Mouse (Mus musculus) limb, embryonic 15.5 days (tissue): ENCODE data around the gene Higd1a. TPM values are rescaled to one million over a fixed set of nuclear protein-coding genes. Genes with fewer than 3 reads are reported as not detected.

Experiments
- ATAC-seq: fragments of 200-750 bp; cut with Nextera tagmentation; 2 replicates; pipeline ENCODE4 v1.8.0; 2017; ENCODE audit warnings: low read depth, moderate TSS enrichment; ENCODE audit not compliant: insufficient number of reproducible peaks, low FRiP score, low TSS enrichment
- H3K27ac ChIP-seq: fragments of 300-500 bp; sonication (generic); 2 replicates; pipeline ENCODE4 v1.5.1; 2015; ENCODE audit warnings: moderate library complexity, mild to moderate bottlenecking, inconsistent platforms
- H3K27me3 ChIP-seq: fragments of 300-500 bp; sonication (generic); 2 replicates; pipeline ENCODE4 v1.6.1; 2015; ENCODE audit warnings: inconsistent platforms
- H3K36me3 ChIP-seq: fragments of 300-500 bp; sonication (generic); 2 replicates; pipeline ENCODE4 v1.6.1; 2015; ENCODE audit warnings: inconsistent platforms
- H3K4me1 ChIP-seq: fragments of 300-500 bp; sonication (generic); 2 replicates; pipeline ENCODE4 v1.6.1; 2015; ENCODE audit warnings: inconsistent platforms
- H3K4me2 ChIP-seq: fragments of 300-500 bp; sonication (generic); 2 replicates; pipeline ENCODE4 v1.6.1; 2015; ENCODE audit warnings: mild to moderate bottlenecking, inconsistent platforms
- H3K4me3 ChIP-seq: fragments of 300-500 bp; sonication (generic); 2 replicates; pipeline ENCODE4 v1.5.1; 2015; ENCODE audit warnings: mild to moderate bottlenecking, inconsistent platforms
- H3K9ac ChIP-seq: fragments of 300-500 bp; sonication (generic); 2 replicates; pipeline ENCODE4 v1.6.1; 2015; ENCODE audit warnings: inconsistent platforms
- H3K9me3 ChIP-seq: fragments of 300-500 bp; sonication (generic); 2 replicates; pipeline ENCODE4 v1.6.1; 2016; ENCODE audit warnings: inconsistent platforms
- WGBS: fragments of 180-500 bp; shearing (Covaris S2); methylation state at CpG from one replicate; pipeline ENCODE4 v1.1.7; 2015; 5-methylcytosine and 5-hydroxymethylcytosine counted together
- polyA plus RNA-seq: library from polyadenylated mRNA; unstranded; fragments of >200 nt; fragmentation: Nextera tagmentation; extraction: Ambion mirVana; gene quantifications from 2 replicates; pipeline ENCODE4 v1.2.1, GENCODE M21; 2015

Gene Higd1a
- polyA plus RNA-seq, 1 experiment from 2014 or later, result 347 TPM

GRCm38 (mm10) chr9:121872062-121872683, 14.0 kb upstream of the Higd1a start:
- ATAC-seq, result no peak
- Histone ChIP-seq H3K4me1 (no peaks in the 10 kb centered on the region), H3K9ac (no peak overlapping the region), H3K27ac (no peak overlapping the region), H3K27me3 (no peaks in the 10 kb centered on the region), H3K4me2 (no peak overlapping the region), H3K9me3 (no peaks in the 10 kb centered on the region), H3K4me3 (no peak overlapping the region), H3K36me3 (no peaks in the 10 kb centered on the region)
- 78% methylated on average over 2 of the region's 2 CpGs for WGBS

DNA sequence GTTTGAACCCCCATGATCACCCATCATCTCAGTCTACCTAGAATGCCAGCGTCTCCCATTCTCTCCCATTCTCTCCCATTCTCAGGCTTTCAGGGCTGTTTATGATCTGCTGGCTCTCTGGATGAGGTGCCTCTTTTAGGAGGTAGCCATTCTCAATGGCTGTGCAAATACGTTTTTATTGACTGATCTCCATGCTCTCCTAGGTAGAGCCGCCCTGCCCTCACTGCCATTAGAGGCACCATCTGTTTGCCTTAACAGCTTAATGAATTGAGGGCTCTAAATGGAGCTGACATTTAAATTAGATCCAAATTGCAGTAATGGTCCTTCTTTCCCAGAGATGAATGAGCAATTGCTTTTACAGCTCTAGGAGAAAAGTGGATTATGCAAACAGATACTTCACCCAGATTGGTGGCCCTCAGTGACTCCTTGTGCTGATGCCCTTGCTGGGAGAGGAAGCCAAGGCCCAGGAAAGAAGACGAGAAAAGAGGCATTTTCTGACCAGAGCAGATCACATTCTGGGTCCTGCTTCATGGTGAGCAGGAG, 11.9 kb upstream of the Higd1a start:
- no peak for ATAC-seq
- Histone ChIP-seq H3K9me3 (no peaks in the 10 kb centered on the region), H3K27me3 (no peaks in the 10 kb centered on the region), H3K4me1 (no peaks in the 10 kb centered on the region), H3K36me3 (no peaks in the 10 kb centered on the region), H3K9ac (no peak overlapping the region), H3K4me3 (no peak overlapping the region), H3K27ac (no peak overlapping the region), H3K4me2 (no peak overlapping the region)
- 26% methylated on average over 4 of the region's 4 CpGs for WGBS

DNA sequence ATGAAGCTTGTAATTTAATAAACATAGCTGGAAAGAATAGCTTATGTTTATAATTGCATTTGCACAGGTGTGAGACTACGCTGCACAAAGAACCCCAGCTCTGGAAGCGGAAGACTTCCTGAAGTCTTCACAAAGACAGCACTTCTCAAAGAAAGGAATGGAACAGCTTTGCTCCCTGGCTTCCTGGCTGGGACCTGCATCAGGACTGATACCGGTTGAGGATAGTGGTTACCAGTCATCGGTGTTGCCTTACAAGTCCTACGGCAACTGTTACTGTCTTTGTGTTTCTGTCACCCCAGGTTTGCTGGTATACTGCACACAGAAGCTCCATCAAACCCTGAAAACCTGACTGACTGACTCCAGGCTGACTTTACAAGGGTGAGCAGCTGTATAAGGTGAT, 11.3 kb upstream of the Higd1a start:
- ATAC-seq, result no peak
- no peaks in the 10 kb centered on the region for H3K27me3 ChIP-seq
- no peaks in the 10 kb centered on the region for H3K4me1 ChIP-seq
- no peak overlapping the region for H3K27ac ChIP-seq
- no peak overlapping the region for H3K9ac ChIP-seq
- WGBS, result 83% methylated on average over 5 of the region's 5 CpGs
- no peaks in the 10 kb centered on the region for H3K36me3 ChIP-seq
- H3K4me2 ChIP-seq, result no peak overlapping the region
- H3K4me3 ChIP-seq, result no peak overlapping the region
- H3K9me3 ChIP-seq, result no peaks in the 10 kb centered on the region

DNA sequence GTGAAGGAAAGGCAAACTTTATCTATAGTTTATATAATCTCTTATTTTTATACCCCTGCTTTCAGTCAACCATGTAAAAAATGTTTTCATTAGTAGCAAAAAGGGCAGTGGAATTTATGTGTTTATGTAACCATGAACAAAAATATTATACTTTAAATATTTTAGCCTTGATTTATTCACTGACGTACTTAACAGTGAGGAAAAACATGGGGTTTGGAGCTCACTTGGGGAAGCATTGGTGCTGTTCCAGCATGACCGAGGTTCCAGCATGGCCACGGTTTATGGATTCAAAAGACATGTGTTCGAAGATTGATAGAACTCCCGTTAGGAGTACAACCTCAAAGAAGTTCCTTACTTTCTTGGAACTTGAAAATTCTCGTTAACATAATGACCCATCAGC, 10.1 kb upstream of the Higd1a start:
- no peak overlapping the region for H3K27ac ChIP-seq

DNA sequence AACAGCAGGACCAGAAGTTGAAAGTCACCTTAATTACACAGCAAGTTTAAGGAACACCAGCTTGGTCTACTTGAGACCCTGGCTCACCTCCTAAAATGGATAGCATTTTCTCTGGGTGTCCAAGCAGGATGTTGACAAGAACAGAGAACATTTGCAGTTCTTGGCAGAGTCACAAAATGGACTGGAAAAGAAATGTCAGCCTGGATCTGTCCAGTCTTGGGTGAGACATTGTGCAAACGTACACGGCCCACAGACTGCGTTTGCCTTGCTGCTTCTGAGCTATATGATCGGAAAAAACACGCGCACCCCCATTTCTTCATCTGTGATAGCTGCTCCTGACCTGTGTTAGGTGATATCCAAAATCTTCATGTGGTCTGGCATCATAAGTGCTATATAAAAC, 9.5 kb upstream of the Higd1a start:
- H3K27me3 ChIP-seq, result no peaks in the 10 kb centered on the region
- no peak overlapping the region for H3K9ac ChIP-seq
- no peak overlapping the region for H3K4me3 ChIP-seq
- no peak overlapping the region for H3K27ac ChIP-seq
- no peaks in the 10 kb centered on the region for H3K36me3 ChIP-seq
- ATAC-seq, result no peak
- WGBS, result 80% methylated on average over 6 of the region's 6 CpGs
- no peak overlapping the region for H3K4me2 ChIP-seq
- no peaks in the 10 kb centered on the region for H3K9me3 ChIP-seq
- H3K4me1 ChIP-seq, result no peaks in the 10 kb centered on the region

More for the DNA sequence above, 10.1 kb upstream of the Higd1a start:
- Histone ChIP-seq H3K9ac (no peak overlapping the region), H3K4me2 (no peak overlapping the region), H3K4me3 (no peak overlapping the region), H3K9me3 (no peaks in the 10 kb centered on the region), H3K4me1 (no peaks in the 10 kb centered on the region), H3K36me3 (no peaks in the 10 kb centered on the region), H3K27me3 (no peaks in the 10 kb centered on the region)
- ATAC-seq, result no peak
- WGBS, result 66% methylated on average over 6 of the region's 6 CpGs

DNA sequence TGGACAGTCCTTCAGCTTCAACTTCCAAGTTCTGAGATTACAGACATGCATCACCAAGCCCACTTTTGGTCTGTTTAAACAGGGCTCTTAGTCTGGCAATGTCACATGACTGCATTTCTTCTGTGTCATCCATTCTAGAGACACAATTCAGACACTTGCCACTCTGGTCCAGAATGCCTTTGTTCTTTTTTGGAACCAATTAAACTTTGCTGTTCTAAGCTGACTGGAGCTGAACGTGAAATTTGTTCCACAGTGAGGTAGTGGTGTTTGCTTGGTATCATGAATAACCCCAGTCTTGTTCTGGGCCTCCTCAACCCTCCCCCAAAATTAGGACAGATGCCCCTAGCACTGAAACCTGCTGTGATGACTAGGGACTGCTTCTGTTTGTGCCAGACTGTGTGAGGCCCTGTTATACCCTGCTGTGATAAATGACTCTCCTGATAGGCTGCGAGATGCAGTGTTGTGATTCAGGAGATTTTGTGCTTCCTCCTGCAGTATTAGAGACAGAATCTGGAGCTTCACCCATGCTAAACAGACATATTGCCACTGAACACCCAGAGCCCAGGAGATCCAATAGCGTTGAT, 7.4 kb upstream of the Higd1a start:
- Histone ChIP-seq H3K4me1 (no peaks in the 10 kb centered on the region), H3K9me3 (no peaks in the 10 kb centered on the region)
- ATAC-seq, result no peak

GRCm38 (mm10) chr9:121864837-121865236, 6.7 kb upstream of the Higd1a start:
- Histone ChIP-seq H3K4me1 (no peaks in the 10 kb centered on the region), H3K4me2 (no peak overlapping the region), H3K27me3 (no peaks in the 10 kb centered on the region), H3K4me3 (no peak overlapping the region), H3K27ac (no peak overlapping the region), H3K9me3 (no peaks in the 10 kb centered on the region), H3K9ac (no peak overlapping the region), H3K36me3 (no peaks in the 10 kb centered on the region)
- no peak for ATAC-seq
- 54% methylated on average over 4 of the region's 4 CpGs for WGBS

More for the DNA sequence above, 7.4 kb upstream of the Higd1a start:
- no peak overlapping the region for H3K9ac ChIP-seq
- WGBS, result 45% methylated on average over 3 of the region's 3 CpGs
- no peak overlapping the region for H3K4me3 ChIP-seq
- no peak overlapping the region for H3K27ac ChIP-seq
- H3K27me3 ChIP-seq, result no peaks in the 10 kb centered on the region
- no peaks in the 10 kb centered on the region for H3K36me3 ChIP-seq
- H3K4me2 ChIP-seq, result no peak overlapping the region

GRCm38 (mm10) chr9:121860921-121861320, 2.8 kb upstream of the Higd1a start:
- WGBS, result 78% methylated on average over 2 of the region's 2 CpGs
- no peak overlapping the region for H3K4me3 ChIP-seq
- H3K9ac ChIP-seq, result no peak overlapping the region
- H3K4me2 ChIP-seq, result no peak overlapping the region
- H3K4me1 ChIP-seq, result peaks cover 5% of the 10 kb centered on the region; the same call in 1 of the 2 replicates
- H3K36me3 ChIP-seq, result no peaks in the 10 kb centered on the region
- H3K27me3 ChIP-seq, result no peaks in the 10 kb centered on the region
- no peaks in the 10 kb centered on the region for H3K9me3 ChIP-seq
- ATAC-seq, result no peak
- no peak overlapping the region for H3K27ac ChIP-seq

DNA sequence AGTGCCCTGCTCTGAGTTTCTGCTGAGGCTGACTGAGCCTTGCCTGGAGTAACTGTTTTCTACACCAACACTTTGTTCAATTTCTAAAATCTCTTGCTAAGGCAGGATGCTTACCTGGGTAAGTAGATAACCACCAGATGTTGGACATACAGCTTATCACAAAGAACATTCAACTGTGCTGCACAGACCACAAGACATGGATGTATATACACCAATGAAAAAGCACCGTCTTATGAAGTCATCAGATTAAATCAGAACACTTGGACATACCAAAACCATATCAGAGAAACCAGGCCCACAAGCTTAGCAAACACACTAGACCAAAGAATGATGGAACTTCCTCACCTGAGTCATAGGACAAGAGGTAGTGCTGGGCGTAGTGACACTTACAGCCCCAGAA, 1.2 kb upstream of the Higd1a start:
- 92% methylated on average over 2 of the region's 2 CpGs for WGBS
- ATAC-seq, result no peak
- no peaks in the 10 kb centered on the region for H3K9me3 ChIP-seq
- no peaks in the 10 kb centered on the region for H3K27me3 ChIP-seq
- no peak overlapping the region for H3K4me3 ChIP-seq
- no peak overlapping the region for H3K9ac ChIP-seq
- no peak overlapping the region for H3K4me2 ChIP-seq
- no peak overlapping the region for H3K27ac ChIP-seq
- H3K4me1 ChIP-seq, result peaks cover 5% of the 10 kb centered on the region; the same call in 1 of the 2 replicates
- H3K36me3 ChIP-seq, result no peaks in the 10 kb centered on the region

DNA sequence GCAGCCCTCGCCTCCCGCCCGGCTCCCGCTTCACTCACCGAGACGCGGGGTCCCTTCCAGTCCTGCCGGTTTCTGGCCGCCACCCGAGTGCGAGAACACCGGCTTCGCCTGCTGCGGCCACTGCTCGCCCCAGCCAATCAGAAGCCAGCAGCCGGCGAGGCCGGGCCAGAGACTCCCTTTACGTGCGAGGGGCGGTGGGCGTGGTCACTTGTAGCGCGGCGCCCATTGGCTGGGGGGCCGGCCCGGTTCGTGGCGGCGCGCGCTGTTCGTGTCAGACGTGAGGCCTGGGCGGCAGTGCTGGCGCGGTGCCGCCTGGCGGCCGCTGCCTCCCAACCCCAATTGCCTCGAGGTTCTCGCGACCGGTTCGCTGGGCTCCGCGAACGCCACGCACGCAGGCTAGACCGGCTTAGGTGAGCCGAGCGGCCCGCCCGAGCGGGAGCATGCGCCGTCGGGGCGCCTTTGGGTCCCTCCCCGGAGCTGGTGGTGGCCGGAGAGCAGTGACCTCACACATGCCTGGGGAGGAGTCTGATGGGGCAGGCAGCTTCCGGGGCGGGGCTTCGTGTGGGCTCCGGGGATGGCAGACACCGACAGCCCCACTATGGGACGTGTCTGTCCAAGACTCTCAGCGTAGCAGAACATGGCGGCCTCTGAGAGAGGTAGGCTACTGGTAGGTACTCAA, 549 bp downstream of the Higd1a start:
- peaks cover 5% of the 10 kb centered on the region; the same call in 1 of the 2 replicates for H3K4me1 ChIP-seq
- peak overlapping the region; percentile 98 for H3K27ac ChIP-seq
- peak overlapping the region; percentile 66 for H3K9ac ChIP-seq
- H3K36me3 ChIP-seq, result no peaks in the 10 kb centered on the region
- peak overlapping the region; percentile 63 for H3K4me3 ChIP-seq
- no peaks in the 10 kb centered on the region for H3K27me3 ChIP-seq
- under 1% methylated on average over 68 of the region's 70 CpGs for WGBS
- peak overlapping the region; percentile 71 for H3K4me2 ChIP-seq
- peak; percentile 98 for ATAC-seq
- no peaks in the 10 kb centered on the region for H3K9me3 ChIP-seq

DNA sequence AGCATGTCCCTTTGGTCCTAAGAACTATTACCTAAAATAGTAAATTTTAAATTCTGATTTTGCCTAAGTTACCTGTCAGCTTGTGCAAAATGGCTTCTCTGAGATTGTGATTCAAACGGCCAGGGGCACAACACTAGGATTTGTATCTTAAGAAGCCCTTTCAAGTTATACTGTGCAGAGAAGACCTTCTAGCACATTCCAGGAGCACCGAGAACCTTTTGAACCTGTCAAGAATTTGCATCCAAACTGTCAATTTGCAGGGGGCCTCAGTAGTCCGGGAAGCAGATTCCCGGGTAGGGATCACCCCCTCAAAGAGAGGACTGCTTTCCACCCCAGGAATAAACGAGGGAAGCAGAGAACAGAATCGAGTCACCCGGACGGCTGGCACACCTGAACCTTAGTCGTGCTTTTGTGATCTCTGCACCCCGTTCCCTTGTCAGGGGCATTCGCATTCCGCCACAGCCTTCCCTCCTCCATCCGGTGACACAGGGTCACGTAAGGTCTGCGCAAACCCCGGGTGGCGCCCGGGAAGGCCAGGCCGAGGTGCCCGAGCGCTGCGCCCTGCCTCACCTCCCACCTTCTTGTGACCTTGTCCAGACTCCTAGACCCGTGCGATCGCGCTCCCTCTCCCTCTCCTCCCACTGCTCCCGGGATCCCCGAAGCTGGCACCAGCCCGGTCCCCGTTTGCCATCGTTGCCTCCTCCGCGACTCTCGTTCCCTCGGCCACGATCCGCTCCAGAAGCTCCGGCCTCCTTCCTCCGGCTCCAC, 1.3 kb downstream of the Higd1a start:
- H3K4me2 ChIP-seq, result peak overlapping the region; percentile 71
- peak overlapping the region; percentile 98 for H3K27ac ChIP-seq
- ATAC-seq, result peak; percentile 20
- H3K36me3 ChIP-seq, result peaks cover 3% of the 10 kb centered on the region
- H3K9me3 ChIP-seq, result no peaks in the 10 kb centered on the region
- peak overlapping the region; percentile 63 for H3K4me3 ChIP-seq
- peaks cover 5% of the 10 kb centered on the region; the same call in 1 of the 2 replicates for H3K4me1 ChIP-seq
- under 1% methylated on average over 37 of the region's 39 CpGs for WGBS
- H3K9ac ChIP-seq, result peak overlapping the region; percentile 66
- H3K27me3 ChIP-seq, result no peaks in the 10 kb centered on the region
